Mouse (Mus musculus) T-helper 1 cell (primary cell): ENCODE results near the gene Actl7b.

ENCODE experiments used
- in situ Hi-C: fragments of 300-600 bp; cut with MboI, MseI; formaldehyde crosslinking; loops from one replicate; pipeline ENCODE4 v1.15.1; 2025; ENCODE audit warnings: high pct_unique_total_duplicates

The Actl7b gene

DNA sequence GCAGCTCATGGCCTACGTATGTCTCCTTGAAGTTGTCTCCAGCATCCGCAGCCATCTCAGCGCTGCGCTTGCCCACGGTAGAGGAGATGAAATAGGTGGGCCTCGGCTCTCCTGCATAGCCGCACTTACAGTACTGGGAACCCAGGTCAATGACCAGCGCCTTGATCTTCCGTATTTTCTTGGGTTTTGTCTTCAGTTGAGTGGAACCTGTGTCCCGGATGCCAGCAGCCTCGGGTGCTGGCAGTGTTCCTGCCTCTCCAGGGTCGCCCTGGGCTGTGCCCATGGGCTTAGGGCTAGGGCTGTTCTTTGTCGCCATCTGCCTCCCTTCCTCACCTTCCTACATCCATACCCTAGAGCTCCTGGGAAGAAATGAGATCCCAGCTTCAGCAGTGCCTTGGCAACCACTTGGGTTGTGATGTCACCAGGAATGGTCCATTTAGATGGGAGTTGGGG is at the start of gene Actl7b:
Gene Actl7b, minus strand, starts transcription at position 403 of the 453 bp plus-strand sequence.
- in situ Hi-C loops, result no loop called here

GRCm38 (mm10) chr4:56771065-56771464 is 29.8 kb upstream of the Actl7b start:
- in situ Hi-C loops, result no loop called here

DNA sequence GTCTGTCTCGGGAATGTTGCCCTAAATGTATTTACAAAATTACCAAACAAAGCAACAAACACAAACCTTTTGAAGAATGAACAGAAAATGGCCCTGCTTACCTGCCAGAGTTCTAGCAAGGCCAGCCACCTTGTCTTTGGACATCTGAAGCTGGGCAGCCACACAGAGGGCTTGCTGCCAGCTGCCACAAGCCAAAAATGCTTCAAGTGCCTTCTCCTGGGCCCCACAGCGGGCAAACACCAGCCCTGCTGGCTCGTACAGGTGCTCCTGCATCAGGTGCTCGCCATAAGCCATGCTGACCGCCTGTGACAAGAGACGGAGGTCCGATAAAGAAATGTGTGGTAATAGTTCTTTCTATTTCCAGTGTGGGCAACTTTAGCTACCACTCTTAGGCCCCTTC is 27.7 kb upstream of the Actl7b start:
- in situ Hi-C loops, result no loop called here

- in situ Hi-C loops, result no loop called here
Observed at GRCm38 (mm10) chr4:56767861-56768284, 26.6 kb upstream of the Actl7b start.

- in situ Hi-C loops, result no loop called here
Observed at GRCm38 (mm10) chr4:56757693-56758092, 16.4 kb upstream of the Actl7b start.

DNA sequence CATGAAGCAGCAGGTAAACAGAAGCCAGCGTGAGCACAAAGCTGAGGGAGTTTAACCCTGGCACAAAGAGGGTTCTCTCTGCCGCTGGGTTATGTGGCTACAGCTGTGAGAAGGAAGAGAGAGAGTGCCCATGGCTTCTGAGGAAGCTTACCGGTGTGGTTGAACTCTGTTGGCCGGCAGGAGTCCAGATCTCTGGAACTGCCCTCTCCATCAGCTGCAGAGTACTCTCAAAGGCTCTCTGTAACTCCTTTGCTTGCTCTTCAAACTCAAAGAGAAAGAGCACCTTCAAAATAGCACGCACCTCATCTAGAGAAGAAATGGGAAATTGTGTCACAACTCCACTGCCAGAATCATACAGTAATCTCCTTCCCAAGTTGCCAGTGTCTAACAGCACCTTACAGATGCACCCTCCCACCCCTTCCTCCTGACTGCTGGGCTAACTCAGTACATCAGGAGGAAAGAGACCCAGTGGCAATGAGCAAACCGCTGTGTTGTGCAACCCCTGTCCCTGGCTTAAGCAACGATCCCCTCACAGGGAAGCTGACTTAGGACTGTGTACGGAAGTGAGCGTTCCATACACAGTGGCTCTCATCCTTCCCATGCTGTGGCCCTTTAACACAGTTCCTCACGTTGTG is 15.8 kb upstream of the Actl7b start:
- in situ Hi-C loops, result no loop called here

- in situ Hi-C loops, result no loop called here
Observed at GRCm38 (mm10) chr4:56756021-56756420, 14.8 kb upstream of the Actl7b start.

- in situ Hi-C loops, result no loop called here
Observed at GRCm38 (mm10) chr4:56747456-56747855, 6.2 kb upstream of the Actl7b start.

DNA sequence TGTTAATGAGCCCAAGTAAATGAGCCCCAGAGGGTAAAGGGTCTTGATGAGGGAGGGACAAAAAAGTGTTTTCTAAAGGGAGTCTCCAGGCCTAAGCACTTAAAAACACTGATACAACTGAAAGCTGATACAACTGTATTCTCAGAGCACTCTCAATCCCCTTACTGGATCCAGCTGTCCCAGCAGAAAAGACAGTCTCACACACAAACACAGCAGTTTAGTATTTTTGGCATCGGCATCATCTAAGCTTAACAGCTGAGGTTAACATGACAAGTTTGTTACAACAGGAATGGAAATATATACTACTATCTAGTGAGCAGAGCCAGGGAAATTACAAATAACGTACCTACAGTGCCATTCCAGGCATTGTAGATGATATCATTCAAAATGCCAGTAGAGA is 5.1 kb upstream of the Actl7b start:
- in situ Hi-C loops, result no loop called here

DNA sequence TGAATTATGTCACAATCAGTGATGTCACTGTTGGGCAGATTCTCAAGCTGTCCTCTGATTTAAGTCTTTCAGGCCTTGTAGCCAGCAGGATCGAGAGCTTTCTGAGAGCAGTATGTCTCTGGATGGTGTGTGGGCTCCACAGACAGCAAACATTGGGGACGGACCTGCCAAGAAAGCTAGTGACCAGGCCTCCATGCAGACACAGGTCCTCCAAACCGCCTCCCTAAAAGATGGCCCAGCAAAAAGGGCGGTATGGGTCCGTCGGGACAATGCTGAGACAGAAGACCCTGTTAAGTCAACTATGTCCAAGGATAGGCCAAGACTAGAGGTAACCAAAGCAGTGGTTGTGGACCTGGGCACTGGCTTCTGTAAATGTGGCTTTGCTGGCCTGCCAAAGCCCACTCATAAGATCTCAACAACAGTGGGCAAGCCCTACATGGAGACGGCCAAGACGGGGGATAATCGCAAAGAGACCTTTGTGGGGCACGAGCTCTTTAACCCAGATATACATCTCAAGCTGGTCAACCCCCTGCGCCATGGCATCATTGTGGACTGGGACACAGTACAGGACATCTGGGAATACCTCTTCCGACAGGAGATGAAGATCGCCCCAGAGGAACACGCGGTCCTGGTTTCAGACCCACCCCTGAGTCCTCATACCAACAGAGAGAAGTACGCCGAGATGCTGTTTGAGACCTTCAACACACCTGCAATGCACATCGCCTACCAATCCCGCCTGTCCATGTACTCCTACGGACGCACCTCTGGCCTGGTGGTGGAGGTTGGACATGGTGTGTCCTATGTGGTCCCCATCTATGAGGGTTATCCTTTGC is 2.3 kb upstream of the Actl7b start, which contains the start of gene Actl7a:
Gene Actl7a, plus strand, starts transcription at position 51 of the 833 bp plus-strand sequence.
- in situ Hi-C loops, result no loop called here

- in situ Hi-C loops, result no loop called here
Observed at GRCm38 (mm10) chr4:56742698-56743097, 1.5 kb upstream of the Actl7b start.

DNA sequence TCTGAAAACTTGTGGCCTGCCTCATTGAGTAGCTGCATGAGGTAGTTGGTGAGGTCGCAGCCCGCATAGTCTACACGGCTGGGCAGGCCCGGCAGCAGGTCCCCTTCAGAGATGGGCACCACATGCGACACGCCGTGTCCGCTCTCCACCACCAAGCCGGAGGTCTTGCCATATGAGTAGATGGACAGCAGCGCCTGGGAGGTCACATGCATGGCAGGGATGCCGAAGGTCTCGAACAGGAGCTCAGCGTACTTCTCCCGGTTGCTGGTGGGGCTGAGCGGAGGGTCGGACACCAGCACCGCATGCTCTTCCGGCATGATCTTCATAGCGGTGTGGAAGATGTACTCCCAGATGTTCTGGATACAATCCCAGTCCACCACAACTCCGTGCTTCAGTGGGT is 632 bp downstream of the Actl7b start:
- in situ Hi-C loops, result no loop called here

DNA sequence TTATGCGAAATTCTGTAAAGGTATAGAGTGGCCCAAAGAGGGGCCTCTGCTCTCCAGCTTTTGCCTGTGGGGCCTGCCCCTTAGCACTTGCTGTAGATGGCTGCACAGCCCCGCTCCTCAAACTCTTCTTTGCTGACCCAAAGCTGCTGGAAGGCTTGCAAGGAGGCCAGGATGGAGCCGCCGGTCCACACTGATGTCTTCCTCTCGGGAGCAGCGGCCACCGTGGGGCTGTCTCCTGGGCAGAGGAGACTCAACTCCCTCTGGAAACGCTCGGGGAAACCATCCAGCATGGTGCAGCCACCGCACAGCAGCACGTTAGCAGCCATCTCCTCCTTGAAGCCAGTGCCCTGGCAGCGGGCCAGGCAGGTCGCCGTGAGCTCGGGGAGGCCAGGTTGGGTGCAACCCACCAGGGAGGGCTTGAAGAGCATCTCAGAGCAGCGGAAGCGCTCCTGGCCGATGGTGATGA is 1.2 kb downstream of the Actl7b start, which contains the start of gene Gm26657:
Gene Gm26657, plus strand, starts transcription at position 51 of the 466 bp plus-strand sequence.
- in situ Hi-C loops, result no loop called here

- in situ Hi-C loops, result no loop called here
Observed at GRCm38 (mm10) chr4:56725839-56726238, 15.4 kb downstream of the Actl7b start.

DNA sequence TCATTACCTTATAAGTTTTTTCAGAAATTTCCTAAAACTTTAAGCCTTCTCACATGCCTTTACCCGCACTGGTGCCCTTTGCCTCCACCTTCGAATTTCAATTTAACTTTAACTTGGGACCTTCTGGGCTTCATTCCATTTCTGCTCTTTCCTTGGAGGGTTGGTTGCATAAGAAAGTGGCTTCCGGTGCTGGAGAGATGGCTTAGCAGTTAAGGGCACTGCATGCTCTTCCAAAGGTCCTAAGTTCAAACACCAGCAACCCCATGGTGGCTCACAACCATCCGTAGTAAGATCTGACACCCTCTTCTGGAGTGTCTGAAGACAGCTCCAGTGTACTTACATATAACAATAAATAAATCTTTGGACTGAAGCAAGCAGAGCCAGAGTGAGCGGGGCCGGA is 18.0 kb downstream of the Actl7b start:
- in situ Hi-C loops, result no loop called here

- in situ Hi-C loops, result no loop called here
Observed at GRCm38 (mm10) chr4:56722346-56722745, 18.9 kb downstream of the Actl7b start.

- in situ Hi-C loops, result no loop called here
Observed at GRCm38 (mm10) chr4:56721469-56721868, 19.8 kb downstream of the Actl7b start.

GRCm38 (mm10) chr4:56720403-56720802 is 20.8 kb downstream of the Actl7b start:
- in situ Hi-C loops, result no loop called here

- in situ Hi-C loops, result no loop called here
Observed at GRCm38 (mm10) chr4:56719456-56719855, 21.8 kb downstream of the Actl7b start.

GRCm38 (mm10) chr4:56718573-56719442 is 22.4 kb downstream of the Actl7b start:
- in situ Hi-C loops, result no loop called here

- in situ Hi-C loops, result no loop called here
Observed at GRCm38 (mm10) chr4:56717932-56718331, 23.3 kb downstream of the Actl7b start.

DNA sequence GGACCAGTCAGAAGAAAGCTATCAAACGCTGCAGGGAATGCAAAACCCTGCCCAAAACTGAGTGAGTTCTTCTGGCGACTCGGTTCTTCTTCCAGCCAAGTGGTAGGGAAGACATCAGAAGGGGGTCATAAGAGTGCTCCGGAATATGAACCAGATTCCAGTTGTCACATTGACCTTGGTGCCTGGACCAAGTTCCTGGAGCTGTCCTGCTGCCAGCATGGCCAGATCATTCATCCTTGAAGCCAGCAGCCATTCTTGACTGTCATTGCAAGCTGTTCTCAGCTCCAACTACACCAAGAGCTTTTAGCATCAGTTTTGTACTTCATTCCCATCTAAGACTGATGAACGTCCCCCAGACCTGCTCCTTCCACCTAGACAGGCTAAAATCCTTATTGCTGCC is 24.4 kb downstream of the Actl7b start:
- in situ Hi-C loops, result no loop called here
